Mouse (Mus musculus): ENCODE measurements around the gene Extl1. TPM values are rescaled to one million over a fixed set of nuclear protein-coding genes. Genes with fewer than 3 reads are reported as not detected.
A peak's percentile ranks its signal among the peaks of the same experiment; 100 is the strongest.

The Extl1 gene
- polyA plus RNA-seq, 1 experiment from 2014 or later: 0.26 TPM

- ATAC-seq (ENCODE audit: low FRiP score) (no peak), DNase-seq (ENCODE audit: low spot score) (no peak)
- Histone ChIP-seq H3K4me1 (replicated peaks; ENCODE audit: control insufficient read depth, insufficient read depth, low read length) (no peaks in the 10 kb centered on the region; the same call in 1 of the 2 replicates), H3K9ac (ENCODE audit: low read depth, low read length) (no peak overlapping the region), H3K27me3 (ENCODE audit: control insufficient read depth, insufficient read depth, low read length) (no peaks in the 10 kb centered on the region), H3K36me3 (ENCODE audit: control insufficient read depth, insufficient read depth, low read length) (no peaks in the 10 kb centered on the region), H3K4me3 (ENCODE audit: low read depth, low read length) (no peak overlapping the region), H3K4me2 (replicated peaks; ENCODE audit: low read depth, low read length) (no peak overlapping the region), H3K27ac (ENCODE audit: low read depth, low read length) (no peak overlapping the region), H3K9me3 (ENCODE audit: control insufficient read depth, low read length) (no peaks in the 10 kb centered on the region)
- 90% methylated on average over 7 of the region's 7 CpGs for WGBS
These were observed 73.5 kb downstream of the Extl1 start for GRCm38 (mm10) chr4:134310106-134310505.

- Histone ChIP-seq H3K27me3 (ENCODE audit: control insufficient read depth, insufficient read depth, low read length) (no peaks in the 10 kb centered on the region), H3K4me2 (replicated peaks; ENCODE audit: low read depth, low read length) (no peak overlapping the region), H3K4me3 (ENCODE audit: low read depth, low read length) (no peak overlapping the region), H3K9me3 (ENCODE audit: control insufficient read depth, low read length) (no peaks in the 10 kb centered on the region), H3K27ac (ENCODE audit: low read depth, low read length) (no peak overlapping the region), H3K4me1 (replicated peaks; ENCODE audit: control insufficient read depth, insufficient read depth, low read length) (no peaks in the 10 kb centered on the region; the same call in 1 of the 2 replicates), H3K9ac (ENCODE audit: low read depth, low read length) (no peak overlapping the region), H3K36me3 (ENCODE audit: control insufficient read depth, insufficient read depth, low read length) (no peaks in the 10 kb centered on the region)
- DNase-seq (ENCODE audit: low spot score) (peak; percentile 43), ATAC-seq (ENCODE audit: low FRiP score) (no peak)
- WGBS: 20% methylated on average over 12 of the region's 12 CpGs
These were observed 76.1 kb downstream of the Extl1 start for GRCm38 (mm10) chr4:134307367-134308072.

GRCm38 (mm10) chr4:134306963-134307362, 76.7 kb downstream of the Extl1 start:
- ATAC-seq (ENCODE audit: low FRiP score) (no peak), DNase-seq (ENCODE audit: low spot score) (no peak)
- H3K9me3 ChIP-seq (ENCODE audit: control insufficient read depth, low read length): no peaks in the 10 kb centered on the region
- H3K27me3 ChIP-seq (ENCODE audit: control insufficient read depth, insufficient read depth, low read length): no peaks in the 10 kb centered on the region
- 74% methylated on average over 2 of the region's 2 CpGs for WGBS
- H3K36me3 ChIP-seq (ENCODE audit: control insufficient read depth, insufficient read depth, low read length): no peaks in the 10 kb centered on the region
- H3K4me1 ChIP-seq (replicated peaks; ENCODE audit: control insufficient read depth, insufficient read depth, low read length): no peaks in the 10 kb centered on the region; the same call in 1 of the 2 replicates
- H3K4me2 ChIP-seq (replicated peaks; ENCODE audit: low read depth, low read length): no peak overlapping the region
- H3K9ac ChIP-seq (ENCODE audit: low read depth, low read length): no peak overlapping the region
- no peak overlapping the region for H3K4me3 ChIP-seq (ENCODE audit: low read depth, low read length)
- no peak overlapping the region for H3K27ac ChIP-seq (ENCODE audit: low read depth, low read length)

Other genes starting within 250 kb of the Extl1 start
- 27.8 and 27.9 TPM in 2 replicates for gene Cep85, start 196.7 kb downstream of the Extl1 start, polyA plus RNA-seq (2014; fragmentation: Nextera tagmentation; extraction: Ambion mirVana)
- gene Gm7534, start 180.8 kb downstream of the Extl1 start, polyA plus RNA-seq (2014; fragmentation: Nextera tagmentation; extraction: Ambion mirVana): 0.06 TPM in 1 of 2 replicates, not detected in the other
- not detected in 2 replicates for gene Catsper4, start 156.5 kb downstream of the Extl1 start, polyA plus RNA-seq (2014; fragmentation: Nextera tagmentation; extraction: Ambion mirVana)
- gene Cnksr1, start 145.5 kb downstream of the Extl1 start, polyA plus RNA-seq (2014; fragmentation: Nextera tagmentation; extraction: Ambion mirVana): 0.14 and 0.28 TPM in 2 replicates
- gene E130218I03Rik, start 140.2 kb downstream of the Extl1 start, polyA plus RNA-seq (2014; fragmentation: Nextera tagmentation; extraction: Ambion mirVana): 0.20 and 0.32 TPM in 2 replicates
- 18.3 and 20.4 TPM in 2 replicates for gene Zfp593, start 138.3 kb downstream of the Extl1 start, polyA plus RNA-seq (2014; fragmentation: Nextera tagmentation; extraction: Ambion mirVana)
- gene Gm30191, start 136.9 kb downstream of the Extl1 start, polyA plus RNA-seq (2014; fragmentation: Nextera tagmentation; extraction: Ambion mirVana): 0.42 and 0.56 TPM in 2 replicates
- 5.1 and 5.7 TPM in 2 replicates for gene Grrp1, start 129.7 kb downstream of the Extl1 start, polyA plus RNA-seq (2014; fragmentation: Nextera tagmentation; extraction: Ambion mirVana)
- gene Pdik1l, start 96.0 kb downstream of the Extl1 start, polyA plus RNA-seq (2014; fragmentation: Nextera tagmentation; extraction: Ambion mirVana): 23.5 and 25.1 TPM in 2 replicates
- gene Trim63, start 68.7 kb downstream of the Extl1 start, polyA plus RNA-seq (2014; fragmentation: Nextera tagmentation; extraction: Ambion mirVana): 0.12 and 0.32 TPM in 2 replicates
- gene Slc30a2, start 40.7 kb downstream of the Extl1 start, polyA plus RNA-seq (2014; fragmentation: Nextera tagmentation; extraction: Ambion mirVana): not detected in 2 replicates
- 7.9 and 10.2 TPM in 2 replicates for gene Pafah2, start 12.5 kb upstream of the Extl1 start, polyA plus RNA-seq (2014; fragmentation: Nextera tagmentation; extraction: Ambion mirVana)
- 4,486 and 4,492 TPM in 2 replicates for gene Stmn1, start 84.5 kb upstream of the Extl1 start, polyA plus RNA-seq (2014; fragmentation: Nextera tagmentation; extraction: Ambion mirVana)
- gene Paqr7, start 112.8 kb upstream of the Extl1 start, polyA plus RNA-seq (2014; fragmentation: Nextera tagmentation; extraction: Ambion mirVana): 1.7 and 2.5 TPM in 2 replicates
- 4.4 and 6.1 TPM in 2 replicates for gene Aunip, start 127.1 kb upstream of the Extl1 start, polyA plus RNA-seq (2014; fragmentation: Nextera tagmentation; extraction: Ambion mirVana)
- gene Mtfr1l, start 151.5 kb upstream of the Extl1 start, polyA plus RNA-seq (2014; fragmentation: Nextera tagmentation; extraction: Ambion mirVana): 136 and 138 TPM in 2 replicates
- 16.7 and 22.7 TPM in 2 replicates for gene Selenon, start 168.3 kb upstream of the Extl1 start, polyA plus RNA-seq (2014; fragmentation: Nextera tagmentation; extraction: Ambion mirVana)